Mouse (Mus musculus): Measurements from ENCODE around the gene Nell2.

Nell2 gene

DNA sequence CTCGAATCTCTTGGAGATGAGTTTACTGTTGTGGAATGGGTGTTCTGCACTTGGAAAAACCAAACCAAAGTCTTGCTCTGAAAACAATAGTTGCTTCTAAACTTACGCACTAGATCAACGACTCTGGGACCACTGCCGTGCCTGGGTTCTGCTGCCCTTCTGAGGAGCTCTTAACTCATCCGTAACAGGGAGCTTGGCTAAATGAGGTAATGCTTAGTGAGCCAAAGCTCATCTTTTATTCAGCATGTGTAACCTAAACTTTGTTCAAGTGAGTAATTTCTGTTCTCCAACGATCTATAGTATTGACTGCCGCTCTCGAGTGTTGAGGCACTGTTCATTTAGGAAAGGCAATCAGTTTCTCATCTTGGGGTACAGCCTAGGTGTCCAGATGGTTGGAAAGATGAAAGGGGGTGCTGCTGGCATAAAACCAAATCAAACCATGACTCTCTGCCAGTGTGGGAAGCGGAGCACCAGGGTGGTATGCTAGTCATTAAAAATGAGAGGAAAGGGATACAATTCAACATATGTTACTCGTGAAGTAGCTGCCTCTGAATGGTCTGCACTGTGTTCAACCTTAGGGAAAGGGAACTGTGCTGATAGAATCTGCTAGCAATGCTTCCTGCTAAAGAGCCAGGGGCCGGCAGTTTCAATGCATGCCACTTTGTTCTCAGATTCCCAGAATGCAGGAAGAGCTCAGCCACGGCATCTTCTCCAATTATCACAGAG, 311.6 kb downstream of the Nell2 start:
- DNase-seq = no peak

DNA sequence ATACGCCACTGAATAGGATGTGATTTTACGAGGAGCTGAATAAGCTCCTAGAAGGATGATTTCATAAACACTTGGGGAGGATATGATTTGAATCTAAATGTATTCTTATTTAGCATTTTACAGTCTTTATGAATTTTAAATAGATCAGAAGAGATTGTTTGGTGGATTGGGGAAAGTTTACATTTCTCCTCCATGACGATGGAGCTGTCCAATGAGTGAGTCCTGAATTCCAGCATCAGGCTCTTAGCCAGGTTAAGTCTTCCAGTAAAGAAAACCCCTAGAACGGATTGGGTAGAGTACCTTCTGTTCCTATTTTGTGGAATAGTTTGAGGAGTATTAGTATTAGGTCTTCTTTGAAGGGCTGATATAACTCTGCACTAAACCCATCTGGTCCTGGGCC, 317.8 kb downstream of the Nell2 start:
- no peak for DNase-seq

DNA sequence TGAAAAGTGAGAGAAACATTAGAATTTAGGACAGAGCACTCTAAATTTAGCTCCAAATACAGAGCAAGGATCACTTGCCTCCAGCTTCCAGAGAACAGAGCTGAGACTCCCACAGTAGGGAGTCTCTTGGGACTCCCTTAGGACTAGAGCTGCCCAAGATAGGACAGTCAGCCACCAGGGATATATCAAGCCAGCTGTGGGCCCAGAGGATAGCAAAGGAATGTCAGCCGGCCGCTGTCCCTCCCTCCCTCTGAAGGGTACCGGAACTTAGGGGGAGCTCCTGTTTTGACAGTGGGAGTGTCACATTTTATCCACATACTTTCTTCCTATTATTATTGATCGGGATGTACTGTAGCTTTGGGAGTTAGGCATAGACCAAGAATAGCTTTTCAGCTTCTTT, 319.2 kb downstream of the Nell2 start:
- no peak for DNase-seq

DNA sequence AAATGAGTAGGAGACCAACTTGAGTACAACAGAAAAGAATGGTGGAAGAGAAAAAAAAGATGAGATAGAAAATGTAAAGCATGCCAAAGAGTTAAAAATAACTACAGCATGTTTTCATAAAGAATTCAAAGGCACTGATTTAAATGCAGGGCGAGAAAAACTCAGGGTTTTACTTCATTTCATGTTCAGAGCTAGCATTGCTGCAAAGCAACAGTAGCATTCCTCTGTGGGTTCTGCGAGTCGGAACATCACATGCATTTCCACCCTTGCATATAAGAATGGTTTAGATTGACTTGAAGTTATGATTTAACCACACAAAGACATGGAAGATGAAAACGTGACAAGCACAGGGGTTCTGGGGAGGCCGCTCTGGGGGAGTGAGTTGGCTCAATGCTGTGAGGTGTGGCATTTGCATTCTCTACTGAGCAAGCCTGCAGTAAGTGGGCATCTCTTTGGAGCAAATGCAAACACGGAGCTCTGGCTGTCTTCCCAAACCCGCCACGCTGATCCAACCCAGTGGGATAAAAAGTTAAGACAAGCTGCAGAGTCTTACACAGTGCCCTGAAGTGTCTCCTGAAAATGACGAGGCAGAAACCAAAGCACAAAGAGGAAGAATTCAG, 334.6 kb downstream of the Nell2 start:
- DNase-seq = no peak

DNA sequence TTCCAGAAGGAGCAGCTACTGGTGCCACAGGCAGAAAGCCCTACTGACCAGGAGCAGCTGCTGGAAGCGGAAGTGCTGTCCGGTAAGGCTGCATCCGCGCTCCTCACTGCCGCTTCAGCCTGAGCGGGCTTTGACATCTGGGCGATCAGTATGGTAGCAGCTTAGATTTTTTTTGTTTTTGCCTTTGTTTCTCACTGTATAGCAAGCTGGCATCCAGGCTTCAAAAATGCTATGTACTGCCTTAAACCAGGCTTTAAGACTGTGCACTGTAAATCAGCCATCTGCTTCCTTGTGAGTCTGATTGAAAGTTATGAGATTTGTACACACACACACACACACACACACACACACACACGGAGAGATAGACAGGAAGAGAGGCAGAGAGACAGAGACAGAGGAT, 335.4 kb downstream of the Nell2 start:
- DNase-seq = no peak

DNA sequence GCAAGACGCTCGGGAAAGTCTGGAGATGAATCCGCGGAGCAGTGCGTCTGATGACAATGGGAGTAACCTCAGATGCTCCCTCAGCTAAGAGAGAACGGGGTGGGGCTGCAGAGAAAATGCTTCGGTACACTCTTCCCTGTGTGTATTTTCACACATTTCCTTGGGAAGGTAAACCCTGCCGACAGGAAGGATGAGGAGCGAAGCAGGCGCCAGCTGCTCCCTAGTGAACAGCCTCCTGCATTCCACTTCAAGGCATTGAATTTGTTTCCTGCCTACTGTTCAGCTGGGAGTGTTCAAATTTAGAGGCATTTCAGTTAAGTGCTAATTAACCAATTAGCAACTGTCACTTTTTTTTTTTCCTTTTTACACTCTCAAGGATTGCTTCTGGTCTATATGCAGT, 342.1 kb downstream of the Nell2 start:
- no peak for DNase-seq

DNA sequence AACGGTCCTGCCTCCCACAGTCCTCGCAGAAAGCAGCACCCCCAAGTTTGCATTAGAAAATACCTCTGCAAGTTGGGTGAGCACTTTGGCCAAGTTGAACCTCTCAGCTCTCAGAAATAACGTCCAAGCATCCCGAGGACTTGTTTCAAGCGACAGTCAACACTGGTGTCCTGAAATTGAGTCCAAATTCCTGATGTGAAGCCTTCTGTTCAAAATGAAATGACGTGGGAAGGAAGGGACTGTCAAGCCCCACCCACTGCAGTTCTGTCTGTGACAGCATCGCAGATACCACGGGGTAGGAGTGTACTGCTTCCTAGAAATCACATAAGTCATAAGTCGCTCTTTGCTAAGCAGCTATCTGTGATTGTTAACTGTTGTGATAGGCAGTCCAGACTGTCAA, 342.9 kb downstream of the Nell2 start:
- DNase-seq = no peak

DNA sequence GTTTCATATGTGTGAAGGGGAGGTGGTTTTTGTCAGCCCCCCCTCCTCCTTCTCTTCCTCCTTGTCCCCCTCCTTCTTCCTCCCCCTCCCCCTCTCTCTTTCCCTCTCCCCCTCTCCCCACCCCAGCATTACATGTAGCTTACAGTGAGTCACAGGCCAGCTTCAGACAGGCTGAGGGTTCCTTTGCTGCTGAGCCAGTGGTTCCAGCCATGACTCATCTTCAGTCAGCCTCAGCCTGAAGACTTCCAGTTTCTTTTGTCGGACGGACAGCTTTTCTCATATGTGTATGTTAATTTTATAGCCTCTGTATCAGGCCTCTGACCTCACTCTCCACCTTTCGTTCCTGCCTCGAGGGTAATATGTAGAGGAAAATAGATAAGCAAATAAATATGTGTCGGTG, 344.9 kb downstream of the Nell2 start:
- DNase-seq = no peak

DNA sequence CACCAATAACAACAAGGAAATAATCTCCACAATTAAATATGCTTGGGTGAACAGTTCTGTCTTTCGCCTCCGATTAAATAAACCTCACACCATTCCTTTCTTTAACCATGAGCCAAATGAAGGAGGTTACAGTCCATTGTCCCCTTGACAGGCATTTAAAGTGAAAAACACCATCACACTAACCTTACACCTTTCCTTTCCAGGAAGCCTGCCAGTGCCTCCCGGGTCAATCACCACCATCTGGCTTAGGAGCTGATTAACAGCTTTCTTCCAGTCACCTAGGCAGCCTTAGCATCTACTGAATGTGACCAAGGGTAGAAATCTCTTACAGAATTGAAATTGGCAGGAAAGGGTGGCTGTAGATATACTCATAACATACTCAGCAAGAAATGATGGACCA, 371.5 kb downstream of the Nell2 start:
- no peak for DNase-seq

DNA sequence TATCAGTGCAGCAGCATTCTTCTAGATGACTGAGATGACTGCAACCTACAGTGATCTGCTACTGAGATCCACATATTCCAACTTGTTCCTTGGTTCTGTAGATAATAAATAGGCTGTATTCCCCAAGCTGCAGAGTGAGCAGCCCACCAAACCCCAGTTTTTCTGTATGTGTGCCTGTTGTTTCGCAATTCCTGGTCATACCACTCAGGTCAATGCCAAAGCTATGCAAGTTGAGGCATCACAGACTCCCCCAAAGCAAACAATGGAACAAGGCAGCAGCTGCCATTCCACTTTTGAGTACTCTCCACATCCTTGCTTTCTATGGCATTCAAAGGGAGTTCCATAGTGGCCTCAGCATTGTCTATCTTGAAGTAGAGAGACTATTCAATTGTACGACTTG, 383.2 kb downstream of the Nell2 start:
- DNase-seq = no peak

DNA sequence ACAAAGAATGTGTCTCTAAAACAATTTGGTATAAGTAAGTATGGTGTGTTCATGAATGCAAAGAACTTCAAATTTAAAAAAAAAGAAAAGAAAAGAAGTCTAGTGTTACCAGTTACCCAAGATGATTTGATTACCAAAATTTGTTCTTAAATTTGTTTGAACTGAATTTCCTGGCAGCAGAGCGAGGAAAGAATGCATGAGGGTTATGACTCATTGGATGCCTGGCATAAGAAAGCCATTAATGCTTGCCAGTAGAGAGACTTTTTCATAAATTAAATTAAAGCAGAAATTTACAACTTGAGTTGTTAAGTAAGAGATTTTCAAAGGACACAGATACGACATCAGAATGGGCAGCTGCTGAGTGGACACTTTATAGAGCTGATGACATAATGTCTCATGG, 384.2 kb downstream of the Nell2 start:
- DNase-seq = no peak

DNA sequence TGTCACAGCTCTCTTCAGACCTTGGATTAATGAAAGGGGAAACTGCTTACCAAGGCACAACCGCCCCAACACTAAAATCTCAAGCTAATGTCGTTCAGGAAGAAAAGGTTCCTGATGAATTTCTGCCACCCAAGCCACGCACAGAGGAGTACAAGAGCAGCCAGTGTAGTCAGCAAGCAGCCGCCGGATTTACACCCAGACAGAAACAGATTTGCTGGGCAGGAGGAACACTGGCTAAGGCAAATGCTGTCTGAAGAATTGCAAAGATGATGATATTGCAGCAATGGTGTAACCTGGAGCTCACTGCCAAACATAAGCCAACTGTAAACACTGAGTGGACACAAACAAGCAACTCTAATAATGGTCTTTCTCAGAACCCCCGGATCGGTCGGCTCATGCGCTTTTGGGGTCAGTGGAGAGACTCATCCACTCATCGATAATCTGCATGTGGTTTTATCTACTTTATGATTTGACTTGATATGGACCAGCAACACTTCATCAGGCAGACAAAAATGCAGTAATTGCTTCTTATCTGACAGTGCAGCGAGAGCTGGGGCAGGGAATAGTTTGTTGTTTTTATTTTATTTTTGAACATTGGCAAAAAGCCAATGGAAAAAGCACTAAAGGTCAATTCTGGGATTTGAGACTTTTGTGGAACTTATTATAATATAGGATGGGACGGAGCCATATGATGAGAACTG, 389.5 kb downstream of the Nell2 start:
- DNase-seq = no peak

DNA sequence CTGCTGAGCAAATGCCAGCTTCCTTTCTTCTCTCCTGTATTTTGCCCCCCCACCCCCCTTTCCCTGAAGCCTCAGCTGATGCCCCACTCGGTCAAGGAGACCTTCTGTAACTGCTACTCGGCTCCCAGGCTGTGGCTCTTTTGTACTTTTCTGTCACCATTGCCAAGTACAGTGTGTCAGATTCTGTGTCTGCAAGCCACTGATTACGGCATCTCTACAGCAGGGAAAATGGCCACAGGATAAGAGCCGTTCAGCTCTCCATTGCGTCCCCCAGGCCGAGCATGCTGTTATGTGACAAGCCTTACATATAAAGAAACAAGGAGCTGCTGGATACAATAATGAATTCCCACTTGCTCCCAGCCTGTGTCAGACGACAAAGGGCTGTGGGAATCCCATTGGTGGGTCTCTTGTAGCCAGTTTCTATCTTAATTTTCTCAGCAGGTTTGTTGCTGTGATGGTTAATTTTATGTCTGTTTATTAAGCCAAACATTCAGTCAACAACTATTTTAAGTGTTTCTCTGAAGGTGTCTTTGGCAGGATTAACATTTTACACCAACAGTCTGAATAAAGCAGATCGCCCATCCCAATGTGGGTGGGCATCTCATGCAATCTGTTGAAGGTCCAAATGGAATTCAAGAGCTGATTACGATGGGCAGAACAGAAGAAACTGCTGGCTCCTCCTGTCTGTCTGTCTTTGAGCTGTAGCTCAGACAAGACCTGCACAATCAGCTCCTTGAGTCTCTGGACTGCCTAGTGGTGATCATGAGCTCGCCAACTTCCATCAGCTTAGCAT, 391.1 kb downstream of the Nell2 start:
- no peak for DNase-seq

DNA sequence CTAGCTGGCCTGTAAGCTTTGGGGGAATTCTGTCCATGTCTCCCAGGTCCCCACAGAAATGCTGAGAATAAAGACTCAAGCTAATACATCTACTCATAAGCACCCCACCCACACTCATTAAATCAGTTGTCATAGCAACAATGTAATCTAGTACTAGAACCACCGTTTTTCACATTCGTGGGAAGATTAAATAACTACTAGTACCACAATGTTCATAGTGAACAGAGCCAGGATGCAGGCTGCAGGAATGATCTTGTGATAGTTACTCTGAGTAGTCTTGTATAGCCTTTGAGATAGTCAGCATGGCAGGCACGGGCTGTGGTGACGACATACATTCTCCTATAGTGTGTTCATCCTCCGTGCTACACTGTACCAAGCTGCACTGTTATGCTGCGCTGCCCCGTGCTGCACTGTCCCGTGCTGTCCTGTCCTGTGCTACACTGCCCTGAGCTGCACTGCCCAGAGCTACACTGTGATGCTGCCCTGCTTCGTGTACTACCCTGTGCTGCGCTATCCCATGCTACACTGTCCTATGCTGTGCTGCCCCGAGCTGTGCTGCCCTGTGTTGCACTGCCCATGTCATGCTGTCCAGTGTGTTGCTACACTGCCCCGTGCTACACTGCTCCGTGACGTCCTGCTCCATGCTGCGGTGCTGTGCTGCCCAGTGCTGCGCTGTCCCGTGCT, 392.3 kb downstream of the Nell2 start:
- no peak for DNase-seq

DNA sequence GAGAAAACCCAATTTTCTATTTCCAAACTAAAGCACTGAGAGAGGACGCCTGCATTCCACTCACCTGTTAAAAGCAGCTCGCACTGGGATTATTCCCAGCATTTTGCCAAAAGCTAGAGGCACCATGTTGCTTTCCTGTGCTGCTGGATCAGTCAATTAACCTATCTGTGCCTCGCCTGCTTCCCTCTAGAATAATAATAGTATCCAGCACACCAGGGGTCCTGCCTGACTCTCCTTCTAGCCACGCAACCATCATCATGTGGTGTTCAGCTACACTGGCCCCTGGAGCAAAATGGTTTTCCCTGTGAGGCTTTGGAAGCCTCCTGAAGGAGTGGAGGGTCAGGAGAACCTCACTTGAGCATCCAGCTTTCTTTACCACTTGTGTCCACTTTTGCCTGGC, 397.0 kb downstream of the Nell2 start:
- DNase-seq = no peak

DNA sequence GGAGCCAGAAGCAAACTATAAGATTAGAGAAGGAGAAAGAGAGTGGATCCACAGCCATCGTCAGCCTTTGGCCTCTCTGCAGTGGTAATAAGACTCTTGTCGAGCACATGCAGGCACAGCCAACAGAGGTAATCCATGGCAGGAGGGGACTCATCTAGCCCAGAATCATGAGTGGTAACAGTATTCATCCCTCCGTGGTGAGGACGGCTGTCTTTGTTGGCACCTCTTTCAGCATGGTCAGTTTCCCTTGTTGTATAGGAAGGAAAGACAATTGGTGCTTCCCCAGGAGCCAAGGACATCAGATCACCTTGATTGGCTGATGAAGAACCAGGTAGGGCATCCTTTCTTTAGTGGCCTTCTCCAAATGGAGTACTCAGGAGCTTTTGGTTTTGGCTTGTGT, 419.7 kb downstream of the Nell2 start:
- DNase-seq = no peak

DNA sequence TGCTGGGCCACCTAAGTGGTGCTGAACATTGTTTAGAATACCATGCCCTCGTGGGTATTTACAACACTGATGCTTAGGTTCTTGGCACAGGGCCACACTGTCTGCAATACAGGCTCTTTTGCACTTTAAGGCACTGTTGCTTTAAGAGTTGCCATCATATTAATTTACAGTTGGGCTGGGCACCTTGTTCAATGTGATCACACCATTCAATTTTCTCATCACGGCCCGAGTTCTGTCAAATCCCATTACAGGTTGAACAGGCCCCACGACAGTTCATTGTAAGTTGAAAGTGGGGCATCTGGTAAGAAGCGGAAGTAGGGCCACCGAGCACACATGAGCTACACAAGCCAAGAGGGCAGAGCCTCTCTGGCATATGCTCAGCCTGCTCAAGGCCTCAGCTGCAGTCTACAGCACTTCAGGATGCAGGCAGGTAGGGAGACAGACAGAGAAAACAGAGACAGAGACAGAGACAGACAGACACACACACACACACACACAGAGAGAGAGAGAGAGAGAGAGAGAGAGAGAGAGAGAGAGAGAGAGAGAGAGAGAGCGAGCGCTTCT, 421.0 kb downstream of the Nell2 start:
- DNase-seq = no peak

DNA sequence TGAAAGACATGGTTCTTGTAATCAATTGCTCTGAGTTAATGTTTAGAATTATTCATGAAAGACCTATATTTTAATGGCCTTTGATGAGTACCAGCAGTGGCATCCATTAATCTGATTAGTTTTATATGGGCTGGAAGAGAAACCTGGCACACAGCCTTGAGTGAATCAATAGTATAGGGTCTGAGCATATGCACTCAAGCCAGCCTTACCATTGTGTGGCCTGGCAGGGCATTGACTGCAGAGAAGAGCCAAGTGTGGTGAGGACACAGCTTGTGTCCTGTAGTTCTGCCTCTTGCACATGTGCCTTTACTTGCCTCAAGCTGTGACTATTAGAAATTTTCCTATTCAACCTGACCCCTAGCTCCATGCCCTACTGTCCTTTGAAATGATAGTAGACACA, 426.8 kb downstream of the Nell2 start:
- no peak for DNase-seq

DNA sequence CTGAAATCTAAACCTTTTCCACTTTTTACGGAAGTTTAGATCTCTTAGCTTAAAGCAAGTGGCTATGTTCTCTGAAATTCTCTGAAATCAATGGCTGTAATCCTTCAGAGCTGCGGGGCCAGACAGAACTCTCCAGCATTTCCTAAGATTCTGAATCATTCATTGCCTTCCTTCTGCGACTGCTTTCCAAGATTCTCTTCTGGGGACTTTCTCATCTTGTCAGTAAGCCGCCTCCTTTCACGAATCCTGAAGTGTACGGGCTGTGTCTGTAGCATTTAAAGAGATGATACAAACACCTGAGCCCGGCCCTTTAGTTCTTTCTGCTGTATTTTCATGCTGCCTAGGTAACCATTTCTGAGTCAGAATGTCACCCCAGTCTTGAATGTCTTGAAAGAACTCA, 428.2 kb downstream of the Nell2 start:
- DNase-seq = no peak

DNA sequence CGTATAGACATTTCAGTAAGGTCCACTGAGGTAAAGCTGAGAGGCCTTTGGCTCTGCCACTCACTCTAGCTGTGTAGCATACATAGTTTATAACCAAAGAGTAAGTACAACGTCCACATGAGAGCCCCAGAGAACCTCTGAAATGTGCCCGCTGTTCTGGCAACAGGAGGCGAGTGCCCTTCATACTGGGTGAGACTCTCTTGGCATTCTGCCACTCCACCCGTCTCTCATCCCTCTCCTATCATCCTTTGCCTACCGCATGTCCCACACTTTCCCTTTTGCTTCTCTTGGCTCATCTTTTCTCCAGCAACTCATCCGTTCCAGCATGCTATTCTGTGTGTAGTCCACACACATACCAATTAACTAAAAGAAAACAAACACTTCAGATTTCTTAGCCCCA, 442.4 kb downstream of the Nell2 start:
- DNase-seq = no peak

DNA sequence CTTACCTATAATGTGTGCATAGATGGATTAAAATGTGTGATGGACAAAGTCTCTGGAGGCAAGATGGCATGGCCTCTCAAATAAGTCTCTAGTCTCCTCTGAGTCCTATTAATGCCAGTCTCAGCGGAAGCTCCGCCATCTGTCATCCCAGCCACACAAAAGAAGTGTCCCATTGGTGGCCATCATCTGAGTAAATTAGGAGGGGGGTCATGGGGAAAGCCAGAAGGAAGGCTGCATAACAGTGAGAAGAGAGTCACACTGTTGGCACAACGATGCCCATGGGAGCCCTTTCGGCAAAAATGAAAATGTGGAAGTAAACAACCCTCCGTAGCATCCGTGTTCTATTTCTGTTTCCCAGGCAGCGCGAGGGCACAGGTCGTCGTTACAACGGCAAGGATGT, 446.7 kb downstream of the Nell2 start:
- DNase-seq = no peak

DNA sequence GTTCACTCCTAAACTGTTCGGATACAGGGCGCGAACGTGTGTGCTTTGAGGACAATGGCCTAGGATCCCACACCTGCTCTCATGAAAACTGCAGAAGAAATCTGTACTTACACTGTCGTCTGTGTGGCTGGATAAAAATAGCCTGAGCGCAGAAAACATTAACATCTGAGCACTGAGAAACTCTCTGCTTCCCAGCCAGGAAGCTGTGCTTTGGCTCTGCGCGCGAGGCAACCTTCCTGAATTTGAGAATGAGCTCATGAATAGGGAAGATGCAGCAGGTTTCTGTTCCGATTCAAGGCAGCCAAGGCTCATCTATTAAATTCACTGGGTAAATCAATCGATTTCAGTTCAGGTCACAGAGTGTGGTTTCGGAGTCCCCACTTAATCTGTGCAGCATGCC, 453.0 kb downstream of the Nell2 start:
- no peak for DNase-seq

DNA sequence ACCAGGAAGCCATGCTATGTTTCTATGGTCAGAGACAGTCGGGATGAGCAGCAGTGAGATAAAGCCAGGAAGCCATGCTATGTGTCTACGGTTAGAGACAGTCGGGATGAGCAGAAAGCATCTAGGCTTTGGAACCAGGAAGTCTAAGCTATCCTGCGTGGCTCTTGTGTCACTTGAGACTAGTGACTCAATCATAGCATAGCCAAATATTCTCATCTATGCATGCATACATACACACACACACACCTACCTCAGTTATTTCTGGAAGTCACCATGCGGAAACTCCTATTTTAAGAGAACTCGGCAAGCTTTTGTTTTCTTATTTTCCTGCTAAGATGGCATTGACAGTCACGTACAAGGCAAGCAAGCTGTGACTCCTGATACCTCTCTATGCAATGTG, 457.5 kb downstream of the Nell2 start:
- no peak for DNase-seq

Measured in thymus, postnatal 4 days (tissue).